Mouse (Mus musculus) skeletal muscle tissue, adult 2 months (tissue): ENCODE measurements around the gene Lrp2bp.

Source experiments
- DNase-seq: peaks from one replicate; pipeline ENCODE4 v3.0.0-alpha.2; 2012; ENCODE audit warnings: low read depth, low spot score

The Lrp2bp gene

GRCm38 (mm10) chr8:46024392-46024791 is 25.3 kb downstream of the Lrp2bp start:
- DNase-seq = no peak

DNA sequence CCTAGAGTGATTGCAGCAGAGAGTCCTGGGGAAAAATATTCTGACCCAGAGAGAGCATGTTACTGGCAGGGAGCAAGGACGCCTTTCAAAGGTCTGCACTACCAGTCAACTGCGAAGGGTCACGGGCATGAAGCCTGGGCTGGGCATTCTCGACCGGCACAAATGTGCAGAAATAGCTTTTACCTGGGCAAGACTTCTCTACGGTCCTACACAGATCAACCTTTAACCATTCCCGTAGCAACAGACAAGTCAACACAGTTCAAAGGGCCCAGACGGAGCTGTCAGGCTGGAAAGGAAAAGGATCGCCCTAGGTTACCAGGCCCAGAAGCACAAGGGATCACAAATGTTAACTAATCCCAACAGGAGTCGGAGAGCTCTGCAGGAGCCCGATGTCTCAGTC is 37.1 kb downstream of the Lrp2bp start:
- DNase-seq = no peak

- no peak for DNase-seq
These were observed 40.6 kb downstream of the Lrp2bp start for GRCm38 (mm10) chr8:46039666-46040065.

DNA sequence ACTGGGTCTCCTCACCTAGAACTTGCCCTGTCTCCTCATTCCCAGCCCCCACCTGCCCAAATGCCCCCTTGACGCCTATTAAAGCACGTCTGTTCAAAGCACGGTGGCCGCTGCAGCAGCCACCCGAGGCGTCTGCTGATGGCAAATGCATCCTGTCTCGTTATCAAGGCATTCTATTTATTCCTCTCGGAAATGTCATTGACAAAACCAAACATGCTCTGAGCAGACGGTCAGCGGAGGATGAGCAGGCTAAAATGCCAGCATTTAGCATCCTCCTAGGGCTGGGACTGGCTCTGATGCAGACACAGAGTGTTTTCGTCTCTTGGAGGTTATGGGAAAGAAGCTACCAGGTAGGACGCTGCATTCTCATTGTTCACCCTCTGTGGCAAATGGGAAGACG is 41.2 kb downstream of the Lrp2bp start:
- DNase-seq = no peak

GRCm38 (mm10) chr8:46072798-46073197 is 73.7 kb downstream of the Lrp2bp start:
- DNase-seq = no peak

DNA sequence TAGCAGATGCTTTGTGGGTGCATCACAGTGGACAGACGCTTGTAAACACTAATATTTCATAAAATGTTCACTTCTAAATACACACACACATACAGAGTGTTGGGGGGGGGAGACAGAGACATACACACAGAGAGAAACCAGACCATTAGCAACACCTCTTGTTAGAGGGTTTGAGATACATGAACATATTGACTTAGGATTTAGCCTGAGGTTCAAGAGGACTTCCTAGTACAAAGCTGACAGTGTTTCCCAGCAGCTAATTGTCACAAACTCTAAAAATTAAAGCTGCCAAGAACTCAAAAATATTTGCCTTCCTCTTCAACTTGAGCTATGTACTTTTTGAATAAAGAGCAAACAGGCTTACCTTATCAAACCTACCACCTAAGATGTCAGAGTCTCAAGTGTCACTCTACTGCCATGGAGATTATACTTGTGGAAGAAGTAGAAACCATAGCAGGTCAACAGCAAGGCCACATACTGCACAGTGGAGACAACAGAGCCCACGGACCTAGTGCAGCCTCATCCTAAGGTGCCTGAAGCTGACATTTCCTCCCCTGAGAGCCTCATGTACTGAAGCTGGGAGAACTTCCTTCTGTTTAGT is 74.5 kb downstream of the Lrp2bp start:
- no peak for DNase-seq

DNA sequence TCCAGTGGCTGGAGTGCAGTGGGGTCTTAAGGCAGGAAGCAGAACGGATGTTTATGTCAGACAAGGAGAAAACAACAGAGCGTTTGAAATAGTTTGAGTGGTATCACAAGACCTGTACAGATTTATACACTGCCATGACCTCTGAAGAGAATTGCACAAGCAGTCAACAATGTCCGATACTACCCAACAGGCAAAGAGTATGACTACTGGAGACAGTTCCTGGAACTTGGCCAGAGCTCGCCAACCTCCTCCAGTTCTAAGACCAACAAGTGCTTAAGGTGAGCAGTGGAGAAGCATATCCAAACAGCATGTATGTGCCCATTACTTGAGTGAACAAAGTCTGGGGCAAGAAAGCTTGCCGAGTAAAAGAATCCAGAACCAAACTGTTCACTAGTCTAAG is 76.1 kb downstream of the Lrp2bp start:
- DNase-seq = no peak

DNA sequence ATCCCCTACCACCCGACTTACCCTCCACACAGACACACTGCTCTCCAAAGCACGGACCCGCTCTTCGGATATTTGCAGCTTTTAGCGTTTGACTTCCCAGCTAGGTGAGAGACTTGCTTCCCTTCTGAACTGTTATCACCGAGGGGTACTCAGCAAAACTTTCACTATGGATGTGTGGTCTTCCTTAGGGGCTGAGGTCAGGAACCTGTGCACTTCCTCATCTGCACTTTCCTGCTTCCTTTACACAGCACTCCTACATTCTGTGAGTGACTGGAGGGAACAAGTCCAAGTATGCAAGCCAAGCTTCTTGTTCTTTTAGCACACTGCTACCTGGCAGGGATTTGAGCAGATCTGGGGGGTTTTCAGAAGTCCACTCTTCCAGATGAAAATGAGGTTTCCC is 79.8 kb downstream of the Lrp2bp start:
- DNase-seq = no peak
